Mouse (Mus musculus): ENCODE results near the gene Lrrc66. TPM values are rescaled to one million over a fixed set of nuclear protein-coding genes. Genes with fewer than 3 reads are reported as not detected.
A peak's percentile ranks its signal among the peaks of the same experiment; 100 is the strongest.
"Not testable (repeated sequence)": the region's sequence is repeated elsewhere in the genome, so short reads cannot be mapped to it uniquely, and the experiment has no call there.

The Lrrc66 gene
- polyA plus RNA-seq, 1 experiment from 2014 or later, result not detected

DNA sequence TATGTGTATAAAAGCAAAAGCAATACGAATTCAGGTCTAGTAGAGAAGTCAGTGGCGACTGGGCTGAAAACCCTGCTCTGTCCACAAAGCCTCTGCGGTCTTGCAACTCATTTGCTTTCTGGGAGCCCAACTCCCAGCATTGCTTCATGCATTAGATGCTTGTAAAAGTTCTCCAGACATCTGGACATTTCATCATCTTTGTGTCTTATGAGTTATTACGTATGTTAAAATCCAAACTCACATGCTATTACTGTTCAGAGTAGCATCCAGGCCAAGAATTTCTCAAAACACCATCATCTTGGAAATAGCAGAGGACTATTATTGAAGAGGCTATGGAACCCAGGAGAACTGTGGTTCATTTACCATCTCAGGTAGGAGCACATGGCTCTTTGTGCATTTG is 21.3 kb downstream of the Lrrc66 start:
- no peak overlapping the region for H3K4me3 ChIP-seq
- H3K9ac ChIP-seq, result no peak overlapping the region
- no peak overlapping the region for H3K4me2 ChIP-seq
- ATAC-seq (ENCODE audit: low FRiP score, low read depth), result no peak
- H3K27ac ChIP-seq (replicated peaks), result no peak overlapping the region
- WGBS, result 94% methylated on average over 4 of the region's 4 CpGs
- no peaks in the 10 kb centered on the region for H3K4me1 ChIP-seq (replicated peaks)
- H3K36me3 ChIP-seq, result no peaks in the 10 kb centered on the region
- H3K27me3 ChIP-seq, result no peaks in the 10 kb centered on the region
- H3K9me3 ChIP-seq, result no peaks in the 10 kb centered on the region

DNA sequence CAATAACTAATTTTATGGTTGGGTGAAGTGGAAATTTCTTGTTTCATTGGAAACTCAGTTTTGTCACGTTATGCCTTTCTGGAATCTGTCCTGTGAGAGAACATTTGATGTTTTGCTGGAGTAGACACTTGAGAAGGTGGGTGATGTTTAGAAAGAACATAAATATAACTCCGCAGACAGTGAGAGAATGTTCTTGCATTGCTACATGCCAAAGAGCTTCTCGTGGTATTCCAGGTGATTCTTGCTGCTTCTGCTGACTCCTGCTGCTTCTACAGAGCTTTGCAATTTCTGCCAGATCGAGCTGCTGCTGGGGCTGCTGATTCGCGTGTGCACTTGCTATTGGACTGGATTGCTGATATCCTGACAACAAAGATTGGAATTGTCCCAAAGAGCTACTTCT is 27.4 kb downstream of the Lrrc66 start:
- Histone ChIP-seq H3K9ac (no peak overlapping the region), H3K27me3 (no peaks in the 10 kb centered on the region), H3K4me3 (no peak overlapping the region), H3K9me3 (no peaks in the 10 kb centered on the region), H3K36me3 (no peaks in the 10 kb centered on the region), H3K4me1 (replicated peaks) (peaks cover 11% of the 10 kb centered on the region; the same call in 1 of the 2 replicates), H3K4me2 (no peak overlapping the region), H3K27ac (replicated peaks) (no peak overlapping the region)
- ATAC-seq (ENCODE audit: low FRiP score, low read depth), result no peak
- 83% methylated on average over 6 of the region's 6 CpGs for WGBS

DNA sequence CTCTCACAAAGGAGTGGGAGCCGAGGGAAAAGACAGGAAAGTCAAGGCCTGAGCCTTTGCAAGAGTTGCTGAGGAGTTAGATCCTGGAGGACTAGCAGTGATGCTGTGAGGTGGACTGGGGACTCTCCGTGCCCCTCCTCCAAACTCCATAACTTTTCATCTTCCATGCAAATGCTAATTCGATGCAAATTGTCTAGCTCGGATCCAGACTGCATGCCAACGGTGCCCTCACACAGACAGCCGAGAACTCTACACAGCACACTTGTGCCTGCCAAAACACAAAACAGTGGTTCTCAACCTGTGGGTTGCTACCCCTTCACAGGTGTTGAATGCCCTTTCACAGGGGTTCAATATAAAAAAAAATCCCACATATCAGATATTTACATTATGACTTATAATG is 27.8 kb downstream of the Lrrc66 start:
- no peak for ATAC-seq (ENCODE audit: low FRiP score, low read depth)
- H3K9ac ChIP-seq, result no peak overlapping the region
- H3K36me3 ChIP-seq, result no peaks in the 10 kb centered on the region
- no peak overlapping the region for H3K4me2 ChIP-seq
- H3K4me3 ChIP-seq, result no peak overlapping the region
- WGBS, result 54% methylated on average over 6 of the region's 6 CpGs
- peaks cover 12% of the 10 kb centered on the region for H3K4me1 ChIP-seq (replicated peaks)
- H3K27ac ChIP-seq (replicated peaks), result no peak overlapping the region
- H3K9me3 ChIP-seq, result no peaks in the 10 kb centered on the region
- H3K27me3 ChIP-seq, result no peaks in the 10 kb centered on the region

GRCm38 (mm10) chr5:73602865-73603264 is 29.5 kb downstream of the Lrrc66 start:
- H3K27ac ChIP-seq (replicated peaks), result no peak overlapping the region
- H3K4me1 ChIP-seq (replicated peaks), result peaks cover 20% of the 10 kb centered on the region
- H3K9ac ChIP-seq, result no peak overlapping the region
- H3K4me3 ChIP-seq, result no peak overlapping the region
- H3K4me2 ChIP-seq, result no peak overlapping the region
- no peaks in the 10 kb centered on the region for H3K36me3 ChIP-seq
- H3K27me3 ChIP-seq, result no peaks in the 10 kb centered on the region
- no peaks in the 10 kb centered on the region for H3K9me3 ChIP-seq
- WGBS, result 76% methylated on average over 3 of the region's 3 CpGs
- no peak for ATAC-seq (ENCODE audit: low FRiP score, low read depth)

DNA sequence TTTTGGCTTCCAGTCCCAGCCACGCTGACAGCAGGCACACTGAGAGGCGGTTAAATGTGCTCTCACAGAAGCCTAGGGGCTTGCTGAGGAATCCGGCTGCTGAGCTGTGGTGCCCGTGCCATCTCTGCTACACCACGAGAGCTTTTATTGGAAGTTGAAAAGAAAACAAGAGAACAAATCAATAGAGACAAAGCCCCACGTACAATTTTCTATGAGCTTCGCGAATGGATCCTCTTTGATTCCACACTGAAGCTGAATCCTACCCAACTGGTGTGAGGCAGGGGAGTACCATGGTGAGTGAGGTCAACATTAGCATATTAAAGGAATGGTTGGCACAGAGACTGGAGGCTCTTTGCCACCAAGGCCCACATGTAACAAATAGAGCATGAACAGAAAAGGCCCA is 31.0 kb downstream of the Lrrc66 start:
- whole genome bisulfite sequencing, result 27% methylated on average over 8 of the region's 8 CpGs
- H3K27ac ChIP-seq (replicated peaks), result no peak overlapping the region
- H3K9ac ChIP-seq, result no peak overlapping the region
- no peak overlapping the region for H3K4me3 ChIP-seq
- no peaks in the 10 kb centered on the region for H3K27me3 ChIP-seq
- ATAC-seq (ENCODE audit: low FRiP score, low read depth), result peak; percentile 62; the same call in 1 of the 2 replicates
- H3K4me2 ChIP-seq, result no peak overlapping the region
- H3K36me3 ChIP-seq, result no peaks in the 10 kb centered on the region
- no peaks in the 10 kb centered on the region for H3K9me3 ChIP-seq
- peaks cover 20% of the 10 kb centered on the region for H3K4me1 ChIP-seq (replicated peaks)

DNA sequence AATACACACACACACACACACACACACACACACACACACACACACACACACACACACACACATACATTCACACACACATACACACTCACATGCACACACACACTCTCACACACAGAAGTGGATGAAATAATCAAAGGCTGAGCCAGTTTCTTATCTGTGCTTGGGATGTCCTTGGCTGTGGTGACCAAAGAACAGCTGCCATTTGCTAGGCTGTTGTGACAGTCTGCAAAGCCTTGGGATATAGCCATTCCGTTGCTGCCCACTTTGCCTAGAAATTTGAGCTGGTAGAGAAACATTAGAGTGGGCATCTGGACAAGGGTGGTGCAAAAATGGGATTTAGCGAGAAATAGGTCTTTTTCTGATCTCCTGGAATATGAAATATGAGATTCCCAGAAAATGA is 32.3 kb downstream of the Lrrc66 start:
- H3K27me3 ChIP-seq, result no peaks in the 10 kb centered on the region
- no peak overlapping the region for H3K4me3 ChIP-seq
- no peak for ATAC-seq (ENCODE audit: low FRiP score, low read depth)
- H3K9me3 ChIP-seq, result no peaks in the 10 kb centered on the region
- H3K4me2 ChIP-seq, result no peak overlapping the region
- H3K27ac ChIP-seq (replicated peaks), result no peak overlapping the region
- H3K9ac ChIP-seq, result no peak overlapping the region
- peaks cover 20% of the 10 kb centered on the region for H3K4me1 ChIP-seq (replicated peaks)
- H3K36me3 ChIP-seq, result no peaks in the 10 kb centered on the region
- 81% methylated on average over 2 of the region's 2 CpGs for WGBS

GRCm38 (mm10) chr5:73598943-73599695 is 33.2 kb downstream of the Lrrc66 start:
- H3K4me1 ChIP-seq (replicated peaks), result peaks cover 20% of the 10 kb centered on the region
- H3K4me2 ChIP-seq, result no peak overlapping the region
- peak; percentile 72 for ATAC-seq (ENCODE audit: low FRiP score, low read depth)
- H3K9me3 ChIP-seq, result no peaks in the 10 kb centered on the region
- H3K36me3 ChIP-seq, result no peaks in the 10 kb centered on the region
- H3K27ac ChIP-seq (replicated peaks), result 0 out of 2 replicates have a peak overlapping the region, but pooled peaks have one; percentile 31
- WGBS, result 61% methylated on average over 5 of the region's 5 CpGs
- H3K9ac ChIP-seq, result no peak overlapping the region
- H3K4me3 ChIP-seq, result no peak overlapping the region
- H3K27me3 ChIP-seq, result no peaks in the 10 kb centered on the region

GRCm38 (mm10) chr5:73587119-73587518 is 45.2 kb downstream of the Lrrc66 start:
- Histone ChIP-seq H3K27me3 (no peaks in the 10 kb centered on the region), H3K4me2 (no peak overlapping the region), H3K9me3 (no peaks in the 10 kb centered on the region), H3K36me3 (no peaks in the 10 kb centered on the region), H3K4me3 (no peak overlapping the region), H3K4me1 (replicated peaks) (peaks cover 21% of the 10 kb centered on the region), H3K27ac (replicated peaks) (no peak overlapping the region), H3K9ac (no peak overlapping the region)
- ATAC-seq (ENCODE audit: low FRiP score, low read depth), result no peak
- 68% methylated on average over 3 of the region's 3 CpGs for WGBS

GRCm38 (mm10) chr5:73586597-73586996 is 45.7 kb downstream of the Lrrc66 start:
- ATAC-seq (ENCODE audit: low FRiP score, low read depth), result no peak
- H3K4me2 ChIP-seq, result no peak overlapping the region
- H3K9me3 ChIP-seq, result no peaks in the 10 kb centered on the region
- H3K27me3 ChIP-seq, result no peaks in the 10 kb centered on the region
- no peak overlapping the region for H3K27ac ChIP-seq (replicated peaks)
- no peaks in the 10 kb centered on the region for H3K36me3 ChIP-seq
- H3K4me3 ChIP-seq, result no peak overlapping the region
- H3K4me1 ChIP-seq (replicated peaks), result peaks cover 21% of the 10 kb centered on the region
- H3K9ac ChIP-seq, result no peak overlapping the region
- 34% methylated on average over 4 of the region's 4 CpGs for WGBS

DNA sequence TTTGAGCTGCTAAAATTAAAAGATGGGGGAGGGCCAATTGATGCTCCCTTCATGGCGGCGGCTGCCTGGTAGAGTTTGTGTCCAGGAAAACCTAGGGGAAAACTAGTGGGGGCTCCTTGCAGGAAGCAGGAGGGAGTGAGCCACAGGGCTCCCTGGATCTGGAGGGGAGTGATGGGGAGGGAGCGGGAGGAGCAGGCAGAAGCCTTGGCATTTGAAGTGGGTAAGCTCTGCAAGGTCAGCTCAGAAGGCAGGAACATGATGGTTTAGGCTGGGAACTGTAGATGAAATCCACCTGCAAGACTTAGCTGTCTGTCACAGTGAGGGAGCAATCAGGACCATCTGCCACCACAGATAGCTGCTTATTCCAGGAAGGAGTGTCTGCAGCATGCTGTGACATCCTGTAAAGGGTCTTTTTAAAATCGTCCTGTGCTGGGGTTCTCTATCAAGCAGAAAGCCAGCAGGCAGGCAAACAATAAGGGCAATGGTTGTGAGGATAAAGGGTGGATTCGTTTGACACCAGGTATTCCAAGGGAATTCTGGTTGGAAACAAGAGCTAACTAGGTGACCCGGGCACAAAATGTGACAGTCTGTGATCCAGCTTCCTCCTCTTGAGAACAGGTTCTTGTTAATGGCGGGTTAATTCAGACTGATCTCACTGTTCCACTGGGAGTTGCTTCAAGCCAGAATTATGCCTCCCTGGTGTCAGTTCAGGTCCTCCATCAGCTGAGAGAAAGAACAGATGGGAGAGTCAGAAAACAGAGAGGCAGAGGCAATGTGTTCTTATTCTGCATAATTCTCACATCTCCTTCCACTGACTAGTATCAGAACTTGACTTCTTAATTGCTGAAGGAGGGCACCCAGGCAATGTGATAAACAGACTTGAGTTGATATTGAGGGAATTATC is 46.9 kb downstream of the Lrrc66 start:
- WGBS, result 15% methylated on average over 7 of the region's 7 CpGs
- Histone ChIP-seq H3K4me2 (no peak overlapping the region), H3K9me3 (no peaks in the 10 kb centered on the region), H3K36me3 (no peaks in the 10 kb centered on the region), H3K27ac (replicated peaks) (peak overlapping the region; percentile 68), H3K9ac (no peak overlapping the region), H3K27me3 (no peaks in the 10 kb centered on the region), H3K4me3 (no peak overlapping the region), H3K4me1 (replicated peaks) (peaks cover 21% of the 10 kb centered on the region)
- ATAC-seq (ENCODE audit: low FRiP score, low read depth), result peak; percentile 59

DNA sequence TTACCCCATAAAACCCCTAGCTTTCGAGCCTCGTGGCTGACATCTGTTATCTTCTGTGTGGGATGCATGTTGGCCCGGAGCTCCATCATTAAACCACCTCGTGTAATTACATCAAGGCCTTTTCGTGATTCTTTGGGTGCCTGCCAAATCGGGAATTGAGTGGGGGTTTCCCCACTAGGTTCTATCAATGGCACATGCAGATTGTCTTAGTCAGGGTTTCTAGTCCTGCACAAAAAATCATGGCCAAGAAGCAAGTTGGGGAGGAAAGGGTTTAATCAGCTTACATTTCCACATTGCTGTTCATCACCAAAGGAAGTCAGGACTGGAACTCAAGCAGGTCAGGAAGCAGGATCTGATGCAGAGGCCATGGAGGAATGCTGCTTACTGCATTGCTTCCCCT is 48.3 kb downstream of the Lrrc66 start:
- not testable (repeated sequence) for H3K9ac ChIP-seq; H3K9me3 ChIP-seq; ATAC-seq (ENCODE audit: low FRiP score, low read depth); H3K27me3 ChIP-seq; H3K4me2 ChIP-seq; H3K27ac ChIP-seq (replicated peaks); H3K4me3 ChIP-seq; H3K36me3 ChIP-seq
- H3K4me1 ChIP-seq (replicated peaks), result peaks cover 21% of the 10 kb centered on the region
- 55% methylated on average over 6 of the region's 6 CpGs for WGBS

GRCm38 (mm10) chr5:73578131-73578530 is 54.2 kb downstream of the Lrrc66 start:
- H3K36me3 ChIP-seq, result no peaks in the 10 kb centered on the region
- 75% methylated on average over 3 of the region's 3 CpGs for WGBS
- H3K27me3 ChIP-seq, result no peaks in the 10 kb centered on the region
- no peak overlapping the region for H3K4me2 ChIP-seq
- no peaks in the 10 kb centered on the region for H3K9me3 ChIP-seq
- no peak overlapping the region for H3K27ac ChIP-seq (replicated peaks)
- H3K4me3 ChIP-seq, result no peak overlapping the region
- peaks cover 7% of the 10 kb centered on the region for H3K4me1 ChIP-seq (replicated peaks)
- no peak for ATAC-seq (ENCODE audit: low FRiP score, low read depth)
- H3K9ac ChIP-seq, result no peak overlapping the region
